Mouse (Mus musculus): ENCODE measurements around the gene Tedc1.

Gene Tedc1

GRCm38 (mm10) chr12:113144886-113145285, 11.3 kb upstream of the Tedc1 start:
- Histone ChIP-seq H3K36me3 (ENCODE audit: control insufficient read depth, insufficient read depth, low read length, poor library complexity, severe bottlenecking) (no peaks in the 10 kb centered on the region), H3K27me3 (ENCODE audit: control insufficient read depth, insufficient read depth, low read length, poor library complexity, severe bottlenecking) (no peaks in the 10 kb centered on the region)
- DNase-seq (ENCODE audit: low read depth, low spot score), result no peak

- DNase-seq (ENCODE audit: low read depth, low spot score), result no peak
- no peaks in the 10 kb centered on the region for H3K27me3 ChIP-seq (ENCODE audit: control insufficient read depth, insufficient read depth, low read length, poor library complexity, severe bottlenecking)
- no peaks in the 10 kb centered on the region for H3K36me3 ChIP-seq (ENCODE audit: control insufficient read depth, insufficient read depth, low read length, poor library complexity, severe bottlenecking)
Observed at GRCm38 (mm10) chr12:113145591-113145990, 10.6 kb upstream of the Tedc1 start.

DNA sequence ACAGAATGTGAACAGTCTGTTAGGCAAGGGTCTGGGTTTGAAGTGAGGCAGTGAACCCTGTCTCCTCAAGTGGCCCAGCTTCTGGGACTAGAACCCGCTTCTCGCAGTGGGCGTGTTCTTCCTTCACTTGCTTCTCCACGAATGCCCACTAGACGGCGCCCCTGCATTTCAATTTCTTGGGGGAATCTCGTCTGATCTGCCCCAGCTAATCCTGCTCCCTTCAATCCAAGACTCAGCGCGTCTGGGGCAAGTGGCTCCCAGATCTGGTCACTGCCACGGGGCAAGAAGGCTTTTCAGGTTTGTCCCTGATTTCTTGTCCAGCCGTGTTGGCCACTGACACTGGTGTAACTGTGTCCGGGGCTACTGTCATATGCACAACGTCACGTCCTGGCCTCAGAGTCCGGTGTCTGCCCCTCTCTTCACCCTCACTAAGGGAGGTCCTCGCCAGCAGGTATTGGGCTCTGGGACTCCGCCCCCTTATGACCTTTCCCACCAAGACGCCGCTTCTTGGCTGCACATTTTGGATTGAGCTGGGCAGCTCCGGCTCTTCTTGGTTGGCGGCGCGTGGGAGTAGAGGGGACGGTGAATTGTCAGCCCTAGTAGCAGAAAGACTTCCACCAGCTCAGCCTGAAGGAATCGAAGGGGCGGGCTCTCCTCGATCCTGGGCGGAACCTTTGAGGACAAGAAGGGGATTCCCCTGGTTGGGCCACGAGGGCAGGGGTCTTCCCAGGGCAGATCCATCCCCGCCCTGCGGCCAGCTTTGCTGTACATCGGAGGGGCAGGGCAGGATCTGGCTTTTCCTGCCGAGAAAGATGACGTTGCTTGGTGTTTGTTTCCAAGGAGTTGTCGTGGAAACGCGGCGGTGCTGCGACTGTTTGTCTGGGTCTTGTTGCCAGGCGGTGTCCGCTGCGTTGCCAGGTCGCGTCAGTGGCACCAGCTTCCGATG, 9.8 kb upstream of the Tedc1 start, which contains the start of gene Crip1:
Crip1 (plus strand) TSS at position 205 of the 946 bp plus-strand sequence.
- no peaks in the 10 kb centered on the region for H3K27me3 ChIP-seq (ENCODE audit: control insufficient read depth, insufficient read depth, low read length, poor library complexity, severe bottlenecking)
- DNase-seq (ENCODE audit: low read depth, low spot score), result peak; percentile 90
- H3K36me3 ChIP-seq (ENCODE audit: control insufficient read depth, insufficient read depth, low read length, poor library complexity, severe bottlenecking), result no peaks in the 10 kb centered on the region

- H3K36me3 ChIP-seq (ENCODE audit: control insufficient read depth, insufficient read depth, low read length, poor library complexity, severe bottlenecking), result no peaks in the 10 kb centered on the region
- no peak for DNase-seq (ENCODE audit: low read depth, low spot score)
- no peaks in the 10 kb centered on the region for H3K27me3 ChIP-seq (ENCODE audit: control insufficient read depth, insufficient read depth, low read length, poor library complexity, severe bottlenecking)
Observed at GRCm38 (mm10) chr12:113147481-113147880, 8.7 kb upstream of the Tedc1 start.

GRCm38 (mm10) chr12:113148381-113149035, 7.7 kb upstream of the Tedc1 start:
- peak; percentile 61 for DNase-seq (ENCODE audit: low read depth, low spot score)
- H3K27me3 ChIP-seq (ENCODE audit: control insufficient read depth, insufficient read depth, low read length, poor library complexity, severe bottlenecking), result no peaks in the 10 kb centered on the region
- H3K36me3 ChIP-seq (ENCODE audit: control insufficient read depth, insufficient read depth, low read length, poor library complexity, severe bottlenecking), result no peaks in the 10 kb centered on the region

DNA sequence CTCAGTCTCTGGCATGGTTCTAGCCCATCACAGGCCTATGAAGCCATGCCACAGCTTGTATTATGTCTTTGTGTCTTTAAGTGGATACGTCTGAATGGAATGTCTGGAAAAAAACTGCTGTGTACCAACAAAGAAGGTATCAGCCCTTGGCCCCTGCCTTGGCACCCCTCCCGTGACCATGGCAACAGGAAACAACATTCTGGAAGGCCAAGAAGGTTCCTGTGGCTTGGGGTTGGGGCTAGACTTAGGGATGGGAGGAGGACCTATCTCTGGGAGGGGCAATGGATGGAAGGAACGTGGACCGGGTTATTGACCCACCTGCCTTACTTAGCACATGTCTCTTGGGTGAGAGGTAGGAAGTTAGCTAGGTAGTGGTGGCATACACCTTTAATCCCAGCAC, 6.9 kb upstream of the Tedc1 start:
- Histone ChIP-seq H3K36me3 (ENCODE audit: control insufficient read depth, insufficient read depth, low read length, poor library complexity, severe bottlenecking) (peaks cover 2% of the 10 kb centered on the region; the same call in 1 of the 2 replicates), H3K27me3 (ENCODE audit: control insufficient read depth, insufficient read depth, low read length, poor library complexity, severe bottlenecking) (no peaks in the 10 kb centered on the region)
- DNase-seq (ENCODE audit: low read depth, low spot score), result no peak

GRCm38 (mm10) chr12:113149896-113150295, 6.3 kb upstream of the Tedc1 start:
- no peaks in the 10 kb centered on the region for H3K27me3 ChIP-seq (ENCODE audit: control insufficient read depth, insufficient read depth, low read length, poor library complexity, severe bottlenecking)
- peaks cover 2% of the 10 kb centered on the region; the same call in 1 of the 2 replicates for H3K36me3 ChIP-seq (ENCODE audit: control insufficient read depth, insufficient read depth, low read length, poor library complexity, severe bottlenecking)
- DNase-seq (ENCODE audit: low read depth, low spot score), result peak; percentile 60

DNA sequence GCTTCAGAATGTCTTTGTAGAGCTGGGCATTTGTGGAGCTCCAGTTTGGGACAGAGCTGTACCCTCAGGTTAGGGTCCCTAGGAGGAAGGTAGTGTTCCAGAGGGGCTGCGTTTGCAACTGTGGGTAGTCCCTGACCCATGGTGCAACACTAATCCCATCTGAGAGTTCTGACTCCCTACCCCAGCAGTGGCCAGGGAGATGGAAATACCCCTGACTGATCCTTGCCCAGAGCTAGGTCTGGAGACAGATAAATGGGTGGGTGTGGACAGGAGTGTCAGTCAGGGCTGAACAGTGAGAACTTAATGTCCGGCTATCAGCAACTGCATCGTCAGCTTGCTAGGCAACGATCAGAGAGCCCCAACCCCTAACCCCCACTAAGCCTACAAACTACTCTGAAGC, 5.6 kb upstream of the Tedc1 start:
- H3K36me3 ChIP-seq (ENCODE audit: control insufficient read depth, insufficient read depth, low read length, poor library complexity, severe bottlenecking), result peaks cover 2% of the 10 kb centered on the region; the same call in 1 of the 2 replicates
- H3K27me3 ChIP-seq (ENCODE audit: control insufficient read depth, insufficient read depth, low read length, poor library complexity, severe bottlenecking), result no peaks in the 10 kb centered on the region
- DNase-seq (ENCODE audit: low read depth, low spot score), result no peak

DNA sequence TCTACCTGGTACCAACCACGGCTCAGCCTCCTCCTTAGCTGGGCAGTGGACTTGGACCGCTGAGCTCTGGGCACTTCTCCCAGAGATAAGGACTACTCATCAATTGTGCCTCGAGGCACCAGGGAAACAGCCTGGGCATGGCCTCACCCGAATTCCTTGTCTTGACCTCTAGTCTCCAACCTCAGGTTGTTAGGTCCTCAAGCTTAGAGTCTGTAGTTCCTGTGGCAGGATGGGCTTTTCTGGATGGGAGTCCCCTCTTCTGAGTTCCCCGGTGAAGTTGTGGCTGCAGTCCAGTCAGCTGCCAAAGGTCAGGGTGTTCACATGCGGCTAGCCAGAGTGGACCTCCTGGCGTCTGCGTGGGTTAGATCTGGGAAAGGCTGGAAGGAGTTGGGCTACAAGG, 5.2 kb upstream of the Tedc1 start:
- DNase-seq (ENCODE audit: low read depth, low spot score), result no peak
- H3K36me3 ChIP-seq (ENCODE audit: control insufficient read depth, insufficient read depth, low read length, poor library complexity, severe bottlenecking), result peaks cover 2% of the 10 kb centered on the region; the same call in 1 of the 2 replicates

DNA sequence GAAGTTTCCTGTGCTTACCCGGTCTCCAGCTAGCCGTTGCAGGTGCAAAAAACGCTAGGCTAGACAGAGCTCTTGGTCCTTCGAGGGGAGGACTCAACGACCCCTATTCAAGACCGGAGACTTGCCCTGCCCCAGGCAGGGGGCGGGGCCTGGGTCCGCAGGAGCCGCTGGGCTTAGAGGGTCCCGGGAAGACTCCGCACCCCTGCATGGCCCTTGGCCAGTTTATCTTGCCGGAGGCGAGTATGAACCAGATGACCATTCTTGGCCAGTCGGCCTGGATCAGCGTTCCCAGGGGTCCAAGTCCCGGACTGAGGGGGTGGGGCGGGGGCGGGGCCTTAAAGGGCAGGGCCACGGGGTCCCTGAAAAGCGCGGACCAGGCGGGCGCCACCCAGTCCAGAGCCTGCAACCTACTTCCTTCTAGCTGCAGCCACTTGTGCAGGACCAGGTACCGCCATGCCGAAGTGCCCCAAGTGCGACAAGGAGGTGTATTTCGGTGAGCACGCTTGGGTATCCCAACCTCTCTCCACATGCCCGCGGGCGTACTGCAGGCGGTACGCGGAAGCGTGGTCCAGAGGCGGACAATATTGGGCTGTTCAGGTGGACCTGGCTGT, 4.5 kb upstream of the Tedc1 start:
- H3K27me3 ChIP-seq (ENCODE audit: control insufficient read depth, insufficient read depth, low read length, poor library complexity, severe bottlenecking), result no peaks in the 10 kb centered on the region
- H3K36me3 ChIP-seq (ENCODE audit: control insufficient read depth, insufficient read depth, low read length, poor library complexity, severe bottlenecking), result peaks cover 2% of the 10 kb centered on the region; the same call in 1 of the 2 replicates
- DNase-seq (ENCODE audit: low read depth, low spot score), result peak; percentile 64

More for the DNA sequence above, 5.2 kb upstream of the Tedc1 start:
- H3K27me3 ChIP-seq (ENCODE audit: control insufficient read depth, insufficient read depth, low read length, poor library complexity, severe bottlenecking), result no peaks in the 10 kb centered on the region

DNA sequence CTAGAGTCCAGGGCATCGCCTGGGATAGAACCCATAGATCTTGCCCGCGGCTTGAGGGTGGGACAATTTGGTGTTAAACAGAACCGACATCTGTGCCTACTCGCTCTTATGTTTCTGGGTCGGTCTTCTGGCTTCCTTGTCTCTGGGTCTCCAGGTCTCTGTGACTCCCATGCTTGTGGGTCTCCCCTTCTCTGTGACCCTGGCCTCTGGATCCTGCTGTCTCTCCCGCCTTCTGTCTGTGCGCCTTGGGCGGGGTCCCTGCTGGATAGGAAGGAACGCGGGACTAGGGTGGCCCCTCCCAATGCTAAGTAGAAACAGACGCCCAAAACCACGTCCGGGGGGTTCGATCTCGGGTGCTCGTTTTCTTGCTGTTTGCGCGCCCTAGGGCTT, 4.0 kb upstream of the Tedc1 start:
- Histone ChIP-seq H3K27me3 (ENCODE audit: control insufficient read depth, insufficient read depth, low read length, poor library complexity, severe bottlenecking) (no peaks in the 10 kb centered on the region), H3K36me3 (ENCODE audit: control insufficient read depth, insufficient read depth, low read length, poor library complexity, severe bottlenecking) (peaks cover 2% of the 10 kb centered on the region; the same call in 1 of the 2 replicates)
- DNase-seq (ENCODE audit: low read depth, low spot score), result no peak

DNA sequence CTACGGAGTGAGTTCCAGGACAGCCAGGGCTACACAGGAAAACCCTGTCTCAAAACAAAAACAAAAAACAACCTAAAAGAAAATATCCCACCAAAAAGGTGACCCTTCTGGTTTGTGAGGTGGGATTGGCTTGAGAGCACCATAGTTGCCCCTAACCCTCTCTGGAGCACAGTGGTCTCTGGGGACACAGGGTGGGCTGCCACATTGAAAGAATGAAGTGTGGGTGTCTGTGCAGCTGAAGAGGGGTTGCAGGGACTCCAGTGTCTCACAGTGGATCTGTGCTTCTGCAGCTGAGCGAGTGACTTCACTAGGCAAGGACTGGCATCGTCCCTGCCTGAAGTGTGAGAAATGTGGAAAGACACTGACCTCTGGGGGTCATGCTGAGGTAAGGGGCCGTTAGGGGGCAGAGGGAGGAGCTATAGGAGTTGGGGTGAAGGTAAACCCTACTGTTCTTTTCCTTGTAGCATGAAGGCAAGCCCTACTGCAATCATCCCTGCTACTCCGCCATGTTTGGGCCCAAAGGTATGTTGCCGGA, 3.2 kb upstream of the Tedc1 start:
- DNase-seq (ENCODE audit: low read depth, low spot score), result no peak
- Histone ChIP-seq H3K36me3 (ENCODE audit: control insufficient read depth, insufficient read depth, low read length, poor library complexity, severe bottlenecking) (peaks cover 2% of the 10 kb centered on the region; the same call in 1 of the 2 replicates), H3K27me3 (ENCODE audit: control insufficient read depth, insufficient read depth, low read length, poor library complexity, severe bottlenecking) (no peaks in the 10 kb centered on the region)

DNA sequence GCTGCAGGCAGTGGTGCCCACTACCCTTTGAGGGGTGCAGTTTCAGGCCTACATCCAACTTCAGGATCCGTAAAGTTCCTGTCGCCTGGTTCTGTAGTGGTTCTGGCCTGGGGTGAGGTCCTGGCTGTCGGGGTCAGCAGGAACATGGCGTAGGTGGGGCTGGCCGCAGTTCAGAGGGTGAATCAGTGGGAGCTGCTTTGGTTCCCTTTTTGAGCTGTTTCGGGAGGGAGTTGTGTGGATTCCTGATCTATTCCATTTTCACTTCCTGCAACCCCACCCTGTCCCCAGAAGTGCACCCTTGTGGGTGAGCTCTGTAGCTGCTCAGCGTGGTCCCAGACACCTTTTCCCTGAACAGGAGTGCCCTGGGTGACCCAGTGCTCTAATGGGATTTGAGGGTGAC, 2.2 kb upstream of the Tedc1 start:
- Histone ChIP-seq H3K27me3 (ENCODE audit: control insufficient read depth, insufficient read depth, low read length, poor library complexity, severe bottlenecking) (no peaks in the 10 kb centered on the region), H3K36me3 (ENCODE audit: control insufficient read depth, insufficient read depth, low read length, poor library complexity, severe bottlenecking) (peaks cover 2% of the 10 kb centered on the region; the same call in 1 of the 2 replicates)
- DNase-seq (ENCODE audit: low read depth, low spot score), result no peak

- no peaks in the 10 kb centered on the region for H3K27me3 ChIP-seq (ENCODE audit: control insufficient read depth, insufficient read depth, low read length, poor library complexity, severe bottlenecking)
- peaks cover 2% of the 10 kb centered on the region; the same call in 1 of the 2 replicates for H3K36me3 ChIP-seq (ENCODE audit: control insufficient read depth, insufficient read depth, low read length, poor library complexity, severe bottlenecking)
- DNase-seq (ENCODE audit: low read depth, low spot score), result no peak
Observed at GRCm38 (mm10) chr12:113154747-113155075, 1.5 kb upstream of the Tedc1 start.

All from splenic B cell, adult 2 months (primary cell).